Mouse (Mus musculus) kidney, adult 8-10 months (tissue): ENCODE results near the gene Nudt14.

Experiments used
- DNase-seq, 2 experiments: peaks; one replicate each; pipeline ENCODE4 v3.0.0; 2022

Nudt14 gene

DNA sequence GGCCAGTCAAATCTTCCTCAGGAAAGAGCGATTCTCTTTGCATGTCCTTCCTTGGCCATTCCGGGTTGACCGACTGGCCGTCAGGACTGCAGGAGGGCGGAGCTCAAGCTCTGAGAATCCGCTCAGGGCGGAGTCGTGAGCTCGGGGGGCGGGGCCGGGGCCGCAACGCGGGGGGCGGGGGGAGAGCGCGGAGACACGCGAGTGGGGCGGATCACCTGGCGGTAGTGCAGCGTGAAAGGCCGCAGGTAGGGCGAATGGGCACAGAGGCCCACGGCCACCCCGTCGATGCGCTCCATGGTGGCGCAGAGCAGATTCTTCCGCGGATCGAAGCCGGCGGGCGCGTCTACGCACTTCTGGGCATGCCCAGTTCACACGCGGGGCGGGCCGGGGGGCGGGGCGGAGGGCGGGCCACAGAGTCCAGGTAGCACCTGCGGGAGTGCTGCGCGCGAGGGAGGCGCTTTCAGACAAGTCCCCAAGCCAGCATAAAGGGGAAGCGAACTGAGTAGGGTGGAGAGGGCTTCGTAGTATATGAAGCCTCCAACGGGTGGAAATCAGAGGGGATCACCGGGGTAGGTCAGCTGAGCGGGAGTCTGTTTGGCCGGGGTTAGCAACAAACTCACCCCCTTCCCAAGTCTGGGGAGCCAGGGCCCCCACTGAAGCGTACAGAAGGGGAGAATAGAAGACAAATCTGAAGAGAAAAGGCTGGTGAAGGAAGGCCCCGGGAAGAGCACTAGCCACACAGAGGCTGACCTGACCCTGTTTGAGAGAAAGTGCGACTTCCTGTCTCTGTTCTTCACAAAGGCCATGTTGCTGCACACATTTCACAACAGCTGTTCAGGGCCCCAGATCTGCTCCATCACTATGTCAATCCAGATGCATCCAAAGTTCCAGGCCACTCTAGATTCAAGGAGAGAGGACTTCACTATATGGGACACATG, at the start of gene Nudt14:
Gene Nudt14 (minus strand): TSS at position 349 of the 938 bp plus-strand sequence.
- DNase-seq: peak; percentile 73 to 79

DNA sequence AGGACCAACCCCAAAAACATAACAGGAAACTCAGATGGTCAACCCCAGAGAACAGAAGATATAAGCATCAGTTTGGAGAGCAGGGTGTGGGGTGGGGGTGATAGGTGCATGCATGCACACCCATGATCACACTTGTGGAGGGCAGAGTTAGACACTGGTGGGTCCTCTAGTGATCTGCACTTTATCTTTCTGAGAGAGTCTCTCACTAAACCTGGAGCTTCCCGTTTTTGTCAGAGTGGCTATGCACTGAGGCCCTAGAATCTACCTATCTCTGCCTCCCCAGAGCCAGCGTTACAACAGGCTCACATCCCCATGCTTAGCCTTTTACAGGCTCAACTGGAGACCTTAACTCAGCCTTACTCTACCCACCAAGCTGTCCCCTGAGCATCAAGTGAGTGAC, 49.5 kb upstream of the Nudt14 start:
- DNase-seq: no peak

DNA sequence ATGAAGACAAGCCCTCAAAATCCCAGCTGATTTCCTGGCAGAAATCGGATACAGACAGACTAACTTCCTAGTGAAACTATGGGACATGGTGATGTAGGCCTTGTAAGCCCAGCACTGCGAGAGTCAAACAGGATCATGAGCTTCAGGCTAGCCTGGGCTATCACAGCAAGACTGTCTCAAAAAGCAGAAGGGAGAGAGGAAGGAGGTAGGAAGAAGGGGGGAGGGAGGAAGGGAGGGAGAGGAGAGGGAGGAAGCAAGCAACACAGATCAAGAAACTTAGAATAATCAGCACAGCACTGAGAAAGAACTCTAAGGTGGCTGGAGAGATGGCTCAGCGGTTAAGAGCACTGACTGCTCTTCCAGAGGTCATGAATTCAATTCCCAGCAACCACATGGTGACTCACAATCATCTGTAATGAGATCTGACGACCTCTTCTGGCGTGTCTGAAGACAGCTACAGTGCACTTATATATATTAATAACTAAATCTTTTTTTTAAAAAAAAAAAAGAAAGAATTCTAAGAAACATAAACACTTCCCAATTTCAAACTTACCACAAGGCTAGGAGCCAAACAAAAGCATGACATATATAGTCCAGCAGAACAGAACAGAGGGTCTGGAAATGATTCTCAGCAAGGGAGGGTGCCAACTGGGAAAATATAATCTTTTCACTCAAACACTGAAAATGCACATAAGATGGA, 48.9 kb upstream of the Nudt14 start:
- no peak for DNase-seq

DNA sequence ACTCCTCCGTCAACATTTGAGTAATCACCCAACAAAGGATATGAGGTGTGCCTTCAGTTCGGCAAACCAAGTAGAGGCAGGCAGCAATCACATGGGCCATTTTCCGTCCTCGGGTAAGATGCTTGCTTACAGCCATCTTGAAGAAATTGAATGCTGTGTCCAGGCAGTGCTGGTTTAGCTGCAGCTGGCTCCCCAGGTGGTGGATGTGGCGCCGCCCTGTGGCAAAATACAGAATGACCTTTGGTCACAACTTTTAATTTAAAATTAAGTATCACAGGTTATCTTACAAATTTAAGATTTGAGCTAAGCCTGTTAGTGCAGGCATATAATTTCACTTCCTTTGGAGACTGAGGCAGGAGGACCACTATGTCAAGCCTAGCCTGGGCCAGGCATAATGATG, 46.0 kb upstream of the Nudt14 start:
- DNase-seq: peak in 1 of 2 experiments; percentile 33

DNA sequence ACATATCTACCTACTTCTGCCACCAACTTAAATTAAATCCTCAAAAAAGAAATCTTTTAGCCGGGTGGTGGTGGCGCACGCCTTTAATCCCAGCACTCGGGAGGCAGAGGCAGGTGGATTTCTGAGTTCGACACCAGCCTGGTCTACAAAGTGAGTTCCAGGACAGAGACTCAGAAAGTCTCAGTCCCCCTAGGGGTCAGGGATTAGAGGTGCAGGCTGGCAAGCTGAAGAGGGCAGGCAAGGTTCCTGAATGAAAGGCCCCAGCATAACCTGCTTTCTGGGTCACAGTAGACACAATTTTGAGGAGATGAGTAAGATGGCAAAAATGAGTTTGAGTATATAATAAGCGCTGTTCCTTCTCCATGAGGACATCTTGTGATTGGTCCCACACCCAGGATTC, 43.4 kb upstream of the Nudt14 start:
- DNase-seq: no peak

DNA sequence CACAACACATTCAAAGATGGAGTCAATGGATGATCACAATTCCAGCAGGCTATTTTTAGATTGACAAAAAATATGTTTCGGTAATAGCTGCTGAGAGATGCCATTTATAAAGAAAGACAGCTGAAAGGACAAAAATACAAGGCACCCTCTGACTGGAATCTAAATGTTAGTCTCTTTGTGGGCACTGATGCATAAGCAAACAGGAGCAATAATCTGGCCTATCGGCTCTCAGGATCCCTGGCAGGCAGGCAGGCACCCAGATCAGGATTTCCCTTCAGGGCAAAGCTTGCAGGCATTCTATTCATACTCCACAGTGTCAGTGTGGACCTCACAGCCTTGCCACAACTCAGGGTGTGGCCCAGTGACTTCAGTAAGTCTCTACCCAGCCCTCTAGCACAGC, 40.1 kb upstream of the Nudt14 start:
- no peak for DNase-seq

DNA sequence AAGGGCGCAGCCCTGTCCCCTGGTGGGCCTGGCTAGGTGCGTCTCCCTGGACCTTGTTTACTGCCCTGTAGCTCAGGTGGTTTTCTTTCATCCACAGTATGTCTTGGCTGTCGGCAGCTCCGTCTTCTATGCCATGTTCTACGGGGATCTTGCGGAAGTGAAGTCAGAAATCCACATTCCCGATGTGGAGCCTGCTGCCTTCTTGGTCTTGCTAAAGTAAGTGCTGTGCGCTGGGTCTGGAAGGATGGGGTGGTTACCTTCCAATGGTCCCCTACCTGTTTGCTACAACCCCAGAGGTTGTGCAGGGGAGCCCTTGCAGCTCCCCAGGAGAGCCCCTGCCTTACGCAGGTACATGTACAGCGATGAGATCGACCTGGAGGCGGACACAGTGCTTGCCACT, 35.2 kb upstream of the Nudt14 start:
- no peak for DNase-seq

DNA sequence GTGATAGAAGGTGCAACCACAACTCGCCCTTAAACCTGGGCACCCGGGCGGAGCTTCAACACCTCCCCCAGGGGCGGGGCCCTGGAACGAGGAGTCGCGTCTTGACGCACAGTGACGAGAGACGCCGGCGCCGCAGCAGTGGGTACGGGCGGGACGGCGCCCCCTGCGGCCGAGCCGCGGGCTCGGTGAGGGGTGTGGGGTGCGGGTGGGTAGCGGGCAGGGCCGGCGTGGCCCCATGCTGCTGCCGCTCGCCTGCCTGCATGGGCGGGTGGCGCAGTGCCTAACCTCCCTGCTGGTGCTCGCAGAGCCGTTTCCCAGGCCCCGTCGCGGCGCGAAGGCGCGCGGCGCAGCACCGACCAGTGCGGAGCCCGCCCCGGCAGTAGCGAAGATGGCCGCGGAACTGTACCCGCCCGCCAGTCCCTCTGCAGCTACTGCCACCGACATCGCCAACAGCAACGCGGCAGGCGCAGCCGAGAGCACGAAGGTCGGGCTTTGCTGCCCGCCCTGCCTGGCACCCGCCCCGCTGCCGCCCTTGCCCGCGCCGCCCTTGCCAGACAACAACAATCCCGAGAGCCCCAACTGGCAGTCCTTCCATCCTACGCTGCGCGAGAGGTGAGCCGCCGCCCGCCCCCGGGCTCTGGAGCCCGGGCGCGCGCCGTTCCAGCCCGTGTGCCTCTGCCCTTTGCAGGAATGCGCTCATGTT, 34.6 kb upstream of the Nudt14 start, which contains the start of gene Btbd6:
Gene Btbd6 (plus strand): TSS at position 112 of the 703 bp plus-strand sequence.
- peak; percentile 93 to 94 for DNase-seq

DNA sequence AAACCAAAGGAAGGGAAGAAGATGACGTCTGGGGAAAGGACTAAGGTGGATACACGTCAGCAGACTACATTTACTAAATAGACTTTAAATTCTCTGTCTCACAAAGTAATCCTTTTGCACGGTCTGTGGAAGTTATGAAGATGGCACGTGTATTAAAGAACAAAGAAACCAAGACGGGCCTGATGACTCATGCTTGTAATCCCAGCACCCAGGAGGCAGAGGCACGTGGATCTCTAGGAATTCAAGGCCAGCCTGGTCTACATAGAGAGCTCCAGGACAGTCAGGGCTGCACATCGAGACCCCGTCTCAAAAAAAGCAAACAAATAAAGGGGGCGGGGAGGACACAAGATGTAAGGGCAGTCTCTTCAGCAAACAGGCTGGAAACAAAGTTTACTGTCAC, 32.8 kb upstream of the Nudt14 start:
- DNase-seq: no peak

DNA sequence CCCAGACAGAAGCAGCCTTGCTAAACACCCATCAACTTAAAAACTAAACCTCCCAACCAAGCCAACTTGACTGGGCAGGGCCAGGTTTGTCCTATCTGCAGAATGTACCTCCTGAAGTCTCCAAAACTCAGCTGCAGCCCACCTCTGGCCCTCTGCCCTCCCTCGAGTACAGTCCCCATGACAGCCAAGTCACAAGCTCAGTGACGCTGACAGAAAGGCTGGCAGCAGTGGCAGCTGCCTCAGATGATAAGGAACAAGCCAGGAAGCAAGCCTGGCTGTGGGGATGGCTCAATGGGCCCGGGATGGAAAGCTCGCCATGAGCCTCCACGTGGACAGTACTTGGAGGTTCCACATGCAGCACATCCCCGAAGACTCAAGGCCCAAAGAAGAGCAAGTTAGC, 27.7 kb upstream of the Nudt14 start:
- no peak for DNase-seq

DNA sequence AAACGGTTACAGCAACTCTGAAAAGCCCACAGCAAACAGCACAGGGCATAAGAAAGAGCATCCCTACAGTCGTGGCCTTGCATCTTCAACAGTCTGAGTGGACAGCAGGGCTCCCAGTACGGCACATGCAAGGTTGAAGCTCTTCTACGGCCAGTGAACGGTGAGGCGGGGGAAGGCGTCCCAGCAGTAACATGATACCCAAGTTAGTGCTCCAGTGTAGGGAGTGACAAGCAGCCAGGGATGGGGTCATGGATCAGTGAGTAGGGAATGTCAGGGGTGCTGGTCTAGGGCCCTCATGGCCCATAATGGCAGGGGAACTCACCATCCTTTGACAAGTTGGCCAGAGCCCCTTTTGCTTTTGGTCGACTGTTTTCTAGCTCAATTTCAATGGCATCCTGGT, 27.0 kb upstream of the Nudt14 start:
- DNase-seq: no peak

DNA sequence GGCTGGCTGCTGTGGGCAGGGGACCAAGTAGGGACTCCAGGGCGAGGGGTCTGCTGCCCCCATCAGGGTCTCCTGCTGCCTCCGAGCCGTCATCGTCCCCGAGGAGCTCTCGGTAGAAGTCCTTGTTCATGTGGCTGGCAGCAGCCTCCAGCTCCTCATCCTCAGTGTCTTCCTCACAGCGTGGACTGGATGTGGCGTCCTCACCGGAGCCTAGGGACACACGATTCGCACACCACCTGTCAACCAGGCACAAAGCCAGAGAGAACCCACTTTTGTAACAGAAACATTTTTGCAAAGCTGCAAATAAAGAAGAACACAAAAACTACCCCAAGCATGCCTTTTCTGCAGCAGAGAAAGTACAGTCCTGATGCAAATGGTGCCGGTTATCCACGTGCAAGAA, 23.9 kb upstream of the Nudt14 start:
- DNase-seq: no peak

DNA sequence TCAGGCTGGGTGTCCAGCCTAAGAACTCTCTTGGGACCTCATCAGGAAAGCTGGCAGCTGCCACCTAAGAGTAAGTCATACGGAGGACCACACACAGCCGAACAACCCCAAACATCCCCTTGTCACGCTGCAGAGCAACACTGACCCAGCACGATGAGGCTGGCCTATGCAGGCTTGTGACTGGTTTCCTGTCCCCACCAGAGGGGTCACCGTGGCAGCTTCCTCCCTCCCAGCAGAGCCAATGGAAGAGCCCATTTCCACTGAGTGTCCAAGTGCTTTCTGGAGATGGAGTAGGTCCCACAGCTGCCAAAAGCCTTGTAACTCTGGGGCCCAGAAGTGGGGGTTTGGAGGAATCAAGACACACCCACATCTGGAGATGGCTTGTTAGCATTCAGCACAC, 19.9 kb upstream of the Nudt14 start:
- no peak for DNase-seq

DNA sequence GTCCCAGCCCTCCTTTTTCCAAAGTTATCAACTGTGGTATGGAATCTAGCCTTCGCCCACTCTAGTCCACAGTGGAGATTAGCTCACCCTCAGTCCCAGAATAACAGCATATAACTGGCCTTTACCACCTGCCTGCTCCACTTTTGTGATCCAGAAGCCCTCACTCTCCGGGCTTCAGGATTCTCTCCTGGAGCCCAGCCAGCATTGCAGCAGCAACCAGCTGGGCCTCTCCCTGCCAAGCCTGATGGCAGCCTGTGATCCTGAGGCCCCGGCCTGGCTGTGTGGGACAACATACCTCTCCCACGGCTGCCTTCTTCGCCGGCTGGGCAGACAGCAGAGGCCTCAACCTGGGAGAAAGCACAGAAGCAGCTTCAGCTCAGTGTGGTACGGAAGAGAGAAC, 19.5 kb upstream of the Nudt14 start:
- DNase-seq: no peak

DNA sequence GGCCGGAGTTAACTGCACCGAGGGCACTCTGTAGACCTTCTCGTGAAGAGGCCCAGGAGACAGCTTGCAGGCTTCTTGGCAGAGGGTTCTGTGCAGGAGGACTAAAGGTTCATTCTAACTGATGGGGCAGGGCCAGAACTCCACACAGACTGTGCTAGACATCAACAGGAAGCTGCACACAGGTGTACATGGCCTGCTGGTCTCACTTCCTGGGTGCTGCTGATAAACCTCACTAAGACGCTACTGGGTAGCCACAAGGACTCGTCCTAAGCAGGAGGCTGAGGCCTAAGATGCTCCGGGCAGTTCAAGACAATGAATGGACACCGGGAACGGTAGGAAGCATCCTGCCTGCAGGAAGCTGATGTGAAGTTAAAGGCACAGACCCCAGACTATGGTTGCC, 17.5 kb upstream of the Nudt14 start:
- DNase-seq: no peak

DNA sequence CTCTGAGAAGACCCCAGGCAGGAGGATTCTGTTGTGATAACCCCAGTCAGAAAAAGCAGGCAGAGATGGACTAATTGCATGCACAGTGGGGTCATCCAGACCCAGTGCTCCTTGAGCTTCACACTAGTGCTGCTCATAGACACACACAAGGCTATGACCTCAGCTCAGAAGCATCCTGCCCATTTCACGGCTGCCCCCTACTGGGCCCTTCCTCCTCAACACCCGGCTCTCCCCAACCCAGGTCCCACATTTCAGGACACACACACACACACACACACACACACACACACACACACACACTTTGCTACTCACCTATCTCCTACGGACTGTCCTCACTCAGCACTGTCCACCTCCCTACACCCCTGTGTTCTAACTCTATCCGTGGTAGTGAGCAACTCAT, 16.4 kb upstream of the Nudt14 start:
- peak in 1 of 2 experiments; percentile 42 for DNase-seq

DNA sequence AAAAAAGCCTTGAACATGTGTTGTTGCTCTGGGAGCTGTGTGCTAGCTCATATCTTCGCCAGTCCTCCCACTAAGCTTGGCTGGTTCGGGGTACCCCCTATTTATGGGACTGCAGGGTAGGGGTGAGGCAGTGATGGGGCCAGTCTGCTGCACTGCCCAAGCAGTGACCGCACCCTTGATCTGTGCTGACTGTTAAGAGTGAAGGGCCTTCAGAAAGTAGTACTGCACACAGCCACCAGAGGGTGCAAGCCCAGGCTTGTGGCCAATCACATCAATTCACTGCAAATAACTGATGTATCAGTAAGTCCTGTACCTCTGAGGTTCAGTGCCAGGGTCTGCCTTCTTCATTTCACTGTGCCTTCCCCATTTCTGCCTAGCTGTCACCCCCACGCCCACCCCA, 13.9 kb upstream of the Nudt14 start:
- DNase-seq: peak; percentile 62 to 82

DNA sequence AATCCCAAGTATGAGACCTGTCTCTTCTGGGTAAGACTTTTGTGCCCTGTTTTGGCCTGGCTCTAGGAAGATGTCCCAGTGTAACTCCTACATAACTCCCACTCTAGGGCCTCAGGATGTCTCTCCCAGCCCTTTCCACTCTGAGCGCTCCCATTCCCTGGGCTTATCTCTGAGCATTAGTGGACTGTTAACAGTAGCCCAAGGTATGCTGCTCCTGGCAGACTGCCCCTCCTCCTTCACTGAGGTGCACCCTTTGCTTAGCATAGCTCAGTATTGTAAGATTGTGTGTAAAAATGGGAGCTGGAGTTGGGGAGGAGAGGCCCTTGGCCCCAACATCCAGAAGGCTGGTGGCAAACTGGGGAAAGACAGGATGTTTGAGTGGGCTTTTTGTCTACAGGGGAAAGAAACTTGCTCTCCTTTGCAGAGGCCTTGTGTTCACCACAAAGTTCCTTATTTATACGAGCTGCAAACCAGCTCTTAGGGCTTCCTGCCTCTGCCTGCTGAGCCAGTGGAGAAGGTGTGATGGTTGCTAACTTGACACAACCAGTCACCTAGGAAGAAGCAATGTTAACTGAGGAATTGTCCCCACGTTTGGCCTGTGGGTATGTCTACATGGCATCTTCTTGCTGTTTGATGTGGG, 11.1 kb upstream of the Nudt14 start:
- no peak for DNase-seq

DNA sequence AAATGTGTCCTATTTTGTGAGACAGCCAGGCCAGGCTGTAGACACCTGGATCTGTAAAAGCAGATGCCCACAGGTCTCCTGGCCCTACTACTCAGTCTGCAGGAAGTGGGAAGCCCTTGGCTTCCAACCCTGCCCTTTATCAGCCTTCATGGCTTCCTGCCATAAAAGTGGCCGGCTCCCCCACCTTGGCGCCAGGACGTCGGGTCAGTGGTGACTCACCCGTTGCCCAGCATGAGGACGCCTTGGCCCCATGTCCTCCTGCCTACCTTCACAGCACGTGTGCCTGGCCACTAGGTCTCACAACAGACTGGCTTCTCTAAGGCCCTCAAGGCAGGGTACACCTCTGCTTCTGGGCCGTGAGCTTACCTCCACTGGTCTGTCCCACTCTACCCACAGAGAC, 10.5 kb upstream of the Nudt14 start:
- peak; percentile 51 for DNase-seq

DNA sequence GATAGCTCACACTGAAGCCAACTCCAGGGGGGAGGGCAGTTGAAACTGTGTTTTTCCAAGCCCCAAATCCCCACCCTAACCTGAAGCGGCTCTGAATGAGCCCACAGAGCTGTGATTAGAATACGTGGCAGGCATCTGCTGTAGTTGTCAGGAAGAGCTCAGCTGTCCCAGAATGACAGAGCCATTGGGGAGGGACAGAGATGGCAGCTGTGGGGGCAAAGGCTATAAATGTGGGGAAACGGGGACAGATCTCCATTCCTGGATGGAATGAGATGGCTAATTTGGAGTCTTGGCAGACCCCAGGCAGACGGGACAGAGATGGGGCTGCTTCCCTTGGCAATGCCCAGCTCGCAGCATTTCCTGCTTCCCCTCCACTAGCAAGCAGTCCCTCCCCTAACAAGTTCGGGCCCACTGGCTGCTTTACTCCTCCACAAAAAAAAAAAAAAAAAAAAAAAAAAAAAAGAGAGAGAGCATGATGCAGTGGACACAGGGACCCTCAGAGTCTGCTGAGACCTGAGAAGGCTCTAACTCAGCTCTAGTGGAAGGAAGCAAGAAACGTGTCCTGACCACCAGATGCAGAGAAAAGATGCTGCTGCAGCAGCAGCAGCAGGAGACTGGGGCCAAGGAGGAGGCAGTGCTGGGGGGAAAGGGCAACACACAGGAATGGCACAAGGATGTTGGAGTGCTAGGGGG, 9.4 kb upstream of the Nudt14 start:
- no peak for DNase-seq

DNA sequence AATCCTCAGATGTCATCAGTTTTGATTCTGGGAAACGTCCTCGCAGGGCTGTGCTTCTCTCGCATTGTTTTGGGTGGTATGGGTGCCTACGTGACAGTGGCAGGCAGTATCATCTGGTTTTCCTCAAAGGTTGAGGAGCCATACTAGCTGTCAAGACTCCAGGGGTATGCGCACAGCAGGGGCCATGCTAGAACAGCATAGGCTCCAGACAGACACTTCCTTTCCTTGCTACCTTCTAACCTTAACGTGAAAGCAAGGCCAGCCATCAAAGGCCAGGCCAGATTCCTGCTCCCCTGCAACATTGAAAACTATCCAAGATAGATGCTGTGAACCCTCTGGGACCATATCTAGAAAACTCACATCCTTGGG, 8.8 kb upstream of the Nudt14 start:
- no peak for DNase-seq

DNA sequence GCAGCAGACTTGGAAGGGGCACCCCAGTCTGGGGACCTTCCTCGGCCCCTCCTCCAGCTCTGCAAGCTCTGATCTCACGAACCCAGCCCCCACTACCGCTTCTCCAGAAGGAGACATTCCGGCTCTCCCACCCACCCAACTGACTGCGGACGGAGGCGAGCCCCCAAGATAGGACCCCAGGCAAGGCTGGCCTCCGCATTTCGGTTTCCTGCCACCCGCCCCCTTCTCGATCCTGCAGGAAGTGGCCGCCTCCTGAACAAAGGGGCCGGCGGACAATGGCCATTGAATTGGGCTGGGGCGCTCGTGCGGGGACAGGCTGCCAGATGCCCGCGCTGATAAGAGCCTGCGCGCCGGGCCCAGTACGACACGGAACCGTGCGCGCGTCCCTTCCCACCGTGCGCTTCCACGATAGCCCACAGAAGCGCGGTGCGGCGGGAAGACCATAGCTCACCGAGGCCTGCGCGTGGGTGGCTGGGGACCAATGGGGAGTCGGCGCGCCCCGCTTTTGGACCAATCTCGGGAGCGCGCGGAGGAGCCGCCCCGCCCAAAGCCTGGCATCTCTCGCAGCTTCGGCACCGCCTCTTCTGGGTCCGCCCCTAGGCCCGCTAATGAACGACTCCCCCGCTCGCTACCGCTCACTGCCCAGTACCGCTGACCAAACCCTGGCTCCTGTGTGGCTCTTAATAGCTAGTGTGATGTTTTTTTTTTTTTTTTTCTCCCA, 8.3 kb upstream of the Nudt14 start:
- peak; percentile 76 to 80 for DNase-seq
